Mouse (Mus musculus) myocyte (in vitro differentiated cells): ENCODE measurements around the gene Rrm2. TPM values are rescaled to one million over a fixed set of nuclear protein-coding genes. Genes with fewer than 3 reads are reported as not detected.

Source experiments
- H3K27me3 ChIP-seq: one replicate; pipeline ENCODE4 v1.6.1; 2011; ENCODE audit not compliant: control insufficient read depth, insufficient read depth, insufficient read length
- H3K36me3 ChIP-seq: one replicate; pipeline ENCODE4 v1.6.1; 2011; ENCODE audit not compliant: control insufficient read depth, insufficient read depth
- H3K4me2 ChIP-seq: one replicate; pipeline ENCODE4 v1.6.1; 2011; ENCODE audit warnings: low read depth, control low read depth
- H3K4me3 ChIP-seq: one replicate; pipeline ENCODE4 v1.5.1; 2011; ENCODE audit warnings: mild to moderate bottlenecking, control low read depth, moderate library complexity
- H3K79me2 ChIP-seq: one replicate; pipeline ENCODE4 v1.6.1; 2011; ENCODE audit not compliant: control insufficient read depth, insufficient read depth
- H3ac ChIP-seq: one replicate; pipeline ENCODE4 v1.6.1; 2011; ENCODE audit not compliant: control insufficient read depth, insufficient read length
- CEBPB ChIP-seq: IDR thresholded peaks from 2 replicates; pipeline ENCODE4 v1.6.1; 2011; ENCODE audit warnings: mild to moderate bottlenecking, moderate library complexity; ENCODE audit not compliant: poor library complexity, insufficient read depth, severe bottlenecking
- E2F4 ChIP-seq: IDR thresholded peaks from one replicate; pipeline ENCODE4 v1.6.1; 2011; ENCODE audit warnings: mild to moderate bottlenecking, control low read depth, moderate library complexity; ENCODE audit not compliant: insufficient read depth
- MAX ChIP-seq: IDR thresholded peaks from one replicate; pipeline ENCODE4 v1.6.1; 2011; ENCODE audit warnings: low read depth, mild to moderate bottlenecking, control low read depth
- MYOD1 ChIP-seq, 3 experiments: IDR thresholded peaks; one replicate each; pipeline ENCODE4 v1.6.1; 2011; ENCODE audit warnings: control low read depth in 2 of 3, low read depth in 2 of 3, mild to moderate bottlenecking in 2 of 3, moderate library complexity in 1 of 3; ENCODE audit not compliant: insufficient read length in 2 of 3, control insufficient read depth in 1 of 3
- MYOG ChIP-seq, 3 experiments: IDR thresholded peaks; one replicate each; pipeline ENCODE4 v1.6.1; 2011; ENCODE audit warnings: control low read depth in 2 of 3, low read depth in 2 of 3, mild to moderate bottlenecking in 2 of 3; ENCODE audit not compliant: insufficient read length in 2 of 3, control insufficient read depth in 1 of 3, insufficient read depth in 1 of 3
- POLR2A ChIP-seq: IDR thresholded peaks from one replicate; pipeline ENCODE4 v1.6.1; 2011; ENCODE audit warnings: low read depth, mild to moderate bottlenecking, control low read depth, moderate library complexity; ENCODE audit not compliant: insufficient read length
- POLR2AphosphoS2 ChIP-seq: IDR thresholded peaks from one replicate; pipeline ENCODE4 v1.6.1; 2011; ENCODE audit warnings: low read depth, control low read depth; ENCODE audit not compliant: insufficient read length
- REST ChIP-seq: IDR thresholded peaks from one replicate; pipeline ENCODE4 v1.6.1; 2011; ENCODE audit warnings: mild to moderate bottlenecking, control low read depth, moderate library complexity; ENCODE audit not compliant: insufficient read depth, insufficient read length
- SRF ChIP-seq: IDR thresholded peaks from one replicate; pipeline ENCODE4 v1.6.1; 2011; ENCODE audit warnings: low read depth; ENCODE audit not compliant: control insufficient read depth, insufficient read length
- TCF12 ChIP-seq: IDR thresholded peaks from one replicate; pipeline ENCODE4 v1.6.1; 2011; ENCODE audit warnings: mild to moderate bottlenecking, control low read depth; ENCODE audit not compliant: poor library complexity, insufficient read depth, severe bottlenecking
- TCF3 ChIP-seq: IDR thresholded peaks from one replicate; pipeline ENCODE4 v1.6.1; 2011; ENCODE audit warnings: low read depth, control low read depth; ENCODE audit not compliant: insufficient read length
- USF1 ChIP-seq: IDR thresholded peaks from one replicate; pipeline ENCODE4 v1.6.1; 2011; ENCODE audit warnings: low read depth, mild to moderate bottlenecking, control low read depth, moderate library complexity
- polyA plus RNA-seq: library from polyadenylated mRNA; unstranded; fragments of >200 nt; fragmentation: generic; extraction: Trizol; gene quantifications from one replicate; pipeline ENCODE4 v1.2.1, GENCODE M21; 2012; ENCODE audit warnings: missing spikeins

The Rrm2 gene
- polyA plus RNA-seq, 1 experiment: 73.0 TPM

DNA sequence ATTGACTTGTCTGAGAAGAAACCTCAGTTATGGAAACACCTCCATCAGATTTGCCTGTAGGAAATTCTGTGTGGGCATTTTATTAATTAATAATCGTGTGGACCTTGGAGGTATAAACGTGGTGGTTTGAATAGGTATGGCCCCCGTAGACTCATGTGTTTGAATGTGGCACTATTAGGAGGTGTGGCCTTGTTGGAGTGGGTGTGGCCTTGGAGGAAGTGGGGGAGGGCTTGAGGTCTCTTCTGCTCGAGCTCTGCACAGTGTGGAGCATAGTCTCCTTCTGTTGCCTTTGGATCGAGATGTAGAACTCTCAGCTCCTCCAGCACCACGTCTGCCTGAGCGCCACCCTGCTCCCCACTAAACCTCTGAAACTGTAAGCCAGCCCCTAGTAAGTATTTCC lies 24.6 kb upstream of the Rrm2 start:
- H3K27me3 ChIP-seq: peaks cover 11% of the 10 kb centered on the region
- H3K36me3 ChIP-seq: no peaks in the 10 kb centered on the region

GRCm38 (mm10) chr12:24686038-24686695 lies 21.9 kb upstream of the Rrm2 start:
- no peak overlapping the region for H3ac ChIP-seq
- H3K4me3 ChIP-seq: no peak overlapping the region
- H3K27me3 ChIP-seq: peaks cover under 1% of the 10 kb centered on the region
- no peaks in the 10 kb centered on the region for H3K79me2 ChIP-seq
- no peaks in the 10 kb centered on the region for H3K36me3 ChIP-seq
- H3K4me2 ChIP-seq: no peak overlapping the region
- no peak for TF ChIP-seq E2F4

More for the DNA sequence above, 24.6 kb upstream of the Rrm2 start:
- H3K79me2 ChIP-seq: no peaks in the 10 kb centered on the region
- no peak overlapping the region for H3K4me3 ChIP-seq
- H3K4me2 ChIP-seq: no peak overlapping the region
- no peak overlapping the region for H3ac ChIP-seq
- TF ChIP-seq POLR2A (no peak), SRF (no peak), MAX (no peak), TCF12 (no peak), MYOD1 (IDR thresholded peaks at IDR 0.05; ENCODE audit: control insufficient read depth in 1 of 3, insufficient read length in 2 of 3, low read depth in 2 of 3) (no peak), POLR2AphosphoS2 (no peak), MYOG (IDR thresholded peaks at IDR 0.05; ENCODE audit: control insufficient read depth in 1 of 3, insufficient read depth in 1 of 3, insufficient read length in 2 of 3, low read depth in 2 of 3) (no peak), USF1 (no peak), E2F4 (no peak)

- Histone ChIP-seq H3ac (no peak overlapping the region), H3K4me3 (no peak overlapping the region), H3K79me2 (no peaks in the 10 kb centered on the region), H3K36me3 (no peaks in the 10 kb centered on the region), H3K4me2 (no peak overlapping the region), H3K27me3 (no peaks in the 10 kb centered on the region)
- no peak for TF ChIP-seq MYOG (IDR thresholded peaks at IDR 0.05; ENCODE audit: control insufficient read depth in 1 of 3, insufficient read depth in 1 of 3, insufficient read length in 2 of 3, low read depth in 2 of 3)
- no peak for TF ChIP-seq TCF12
- TF ChIP-seq MAX: no peak
- TF ChIP-seq MYOD1 (IDR thresholded peaks at IDR 0.05; ENCODE audit: control insufficient read depth in 1 of 3, insufficient read length in 2 of 3, low read depth in 2 of 3): no peak
These were observed 21.2 kb upstream of the Rrm2 start for GRCm38 (mm10) chr12:24686696-24687346.

DNA sequence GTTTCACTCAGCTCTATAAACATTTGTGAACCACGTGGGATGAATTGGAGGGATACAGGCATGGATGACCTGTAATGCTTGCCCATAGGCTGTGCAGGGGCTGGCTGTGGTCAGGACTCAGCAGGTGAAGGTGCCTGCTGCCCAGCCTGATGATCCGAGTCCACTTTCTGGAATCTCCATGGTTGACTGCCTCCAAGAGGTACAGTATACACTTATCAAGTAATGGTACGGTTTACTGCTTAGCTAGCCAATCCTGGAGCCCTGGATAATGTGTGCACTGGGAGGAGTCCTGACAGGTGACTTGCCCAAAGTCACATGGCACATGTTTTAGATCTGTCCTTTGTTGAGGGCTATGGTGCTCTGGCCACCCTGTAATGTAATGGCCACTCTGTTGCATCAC lies 17.7 kb upstream of the Rrm2 start:
- H3K36me3 ChIP-seq: no peaks in the 10 kb centered on the region
- no peaks in the 10 kb centered on the region for H3K79me2 ChIP-seq
- H3K27me3 ChIP-seq: no peaks in the 10 kb centered on the region
- no peak for TF ChIP-seq MYOG (IDR thresholded peaks at IDR 0.05; ENCODE audit: control insufficient read depth in 1 of 3, insufficient read depth in 1 of 3, insufficient read length in 2 of 3, low read depth in 2 of 3)
- TF ChIP-seq TCF3: no peak
- no peak for TF ChIP-seq REST
- TF ChIP-seq MYOD1 (IDR thresholded peaks at IDR 0.05; ENCODE audit: control insufficient read depth in 1 of 3, insufficient read length in 2 of 3, low read depth in 2 of 3): no peak
- TF ChIP-seq USF1: no peak
- TF ChIP-seq E2F4: no peak
- no peak for TF ChIP-seq POLR2AphosphoS2
- TF ChIP-seq TCF12: no peak
- TF ChIP-seq CEBPB: no peak
- no peak for TF ChIP-seq POLR2A
- TF ChIP-seq SRF: no peak
- TF ChIP-seq MAX: no peak
- no peak overlapping the region for H3K4me2 ChIP-seq
- H3ac ChIP-seq: no peak overlapping the region
- H3K4me3 ChIP-seq: no peak overlapping the region

DNA sequence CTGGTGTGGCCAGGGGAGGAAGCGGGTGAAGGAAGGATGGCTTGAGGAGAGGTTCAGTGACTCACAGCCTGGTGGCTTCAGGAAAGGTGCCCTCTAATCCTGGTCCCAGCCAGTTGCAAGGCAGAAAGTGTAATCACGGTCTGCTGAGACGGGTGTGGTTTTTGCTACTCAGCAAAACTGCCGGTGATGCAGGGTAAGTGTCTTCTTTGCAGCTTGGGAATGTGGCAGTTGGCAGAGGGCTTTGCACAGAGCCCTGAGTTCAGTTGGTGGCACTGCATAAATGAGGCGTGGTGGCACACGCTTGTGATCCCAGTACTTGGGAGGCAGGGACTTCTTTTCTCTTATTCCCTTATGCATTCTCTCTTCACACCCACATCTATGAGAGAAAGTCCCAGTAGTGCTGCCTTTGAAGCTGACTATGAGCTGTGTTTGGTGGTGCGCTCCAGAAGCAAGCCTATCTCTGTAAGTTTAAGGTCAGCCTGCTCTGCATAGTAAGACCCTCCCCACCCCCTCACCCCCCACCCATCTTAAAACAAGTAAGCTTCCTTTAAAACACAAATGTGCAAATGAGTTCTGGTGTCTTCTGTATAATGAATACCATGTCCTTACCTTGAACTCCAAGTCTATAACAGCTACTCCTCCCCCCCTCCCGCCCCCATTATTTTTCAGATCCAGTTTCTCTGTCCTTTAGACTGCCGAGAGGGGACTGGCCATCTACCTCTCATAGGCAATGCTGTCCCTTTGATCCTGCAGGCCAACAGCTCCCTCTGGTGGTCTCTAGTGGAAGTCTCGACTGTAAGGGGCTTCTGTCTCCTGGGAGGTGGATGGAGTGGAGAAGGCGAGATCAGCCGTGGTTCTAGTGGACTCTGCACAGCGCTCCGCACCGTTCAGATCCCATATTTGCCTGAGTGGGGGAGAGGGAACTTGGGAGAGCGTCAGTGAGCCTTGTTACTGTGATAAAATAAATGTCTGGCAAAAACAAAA lies 11.2 kb upstream of the Rrm2 start:
- TF ChIP-seq TCF3 (no peak), CEBPB (no peak), E2F4 (no peak)
- no peaks in the 10 kb centered on the region for H3K36me3 ChIP-seq
- no peaks in the 10 kb centered on the region for H3K79me2 ChIP-seq
- peak overlapping the region; percentile 38 for H3K4me2 ChIP-seq
- H3ac ChIP-seq: no peak overlapping the region
- no peaks in the 10 kb centered on the region for H3K27me3 ChIP-seq
- H3K4me3 ChIP-seq: no peak overlapping the region
